Mouse (Mus musculus): Measurements from ENCODE around the gene Cep350.

GRCm38 (mm10) chr1:155903561-155903960, 69.5 kb downstream of the Cep350 start:
- no peak for TF ChIP-seq CTCF (IDR thresholded peaks at IDR 0.05)
- TF ChIP-seq EP300 (IDR thresholded peaks at IDR 0.05) = no peak

Measured in lung, postnatal 0 days (tissue).